Mouse (Mus musculus) limb, embryonic 10.5 days (tissue): ENCODE measurements around the gene Gpr156. TPM values are rescaled to one million over a fixed set of nuclear protein-coding genes. Genes with fewer than 3 reads are reported as not detected.

Experiments
- DNase-seq: peaks from one replicate; pipeline ENCODE4 v3.0.0-alpha.2; 2017; ENCODE audit warnings: low spot score
- H3K27ac ChIP-seq: fragments of 300-500 bp; sonication (generic); 2 replicates; pipeline ENCODE4 v1.5.1; 2016; ENCODE audit warnings: mild to moderate bottlenecking
- H3K27me3 ChIP-seq: fragments of 300-500 bp; sonication (generic); 2 replicates; pipeline ENCODE4 v1.6.1; 2016; ENCODE audit warnings: low read depth, mild to moderate bottlenecking; ENCODE audit not compliant: poor library complexity, severe bottlenecking
- H3K36me3 ChIP-seq: fragments of 300-500 bp; sonication (generic); 2 replicates; pipeline ENCODE4 v1.6.1; 2016; ENCODE audit warnings: mild to moderate bottlenecking, moderate library complexity
- H3K4me1 ChIP-seq: fragments of 300-500 bp; sonication (generic); 2 replicates; pipeline ENCODE4 v1.6.1; 2016
- H3K4me3 ChIP-seq: fragments of 300-500 bp; sonication (generic); 2 replicates; pipeline ENCODE4 v1.5.1; 2016; ENCODE audit warnings: mild to moderate bottlenecking, moderate library complexity
- H3K9me3 ChIP-seq: fragments of 300-500 bp; sonication (generic); replicated peaks from 2 replicates; pipeline ENCODE4 v1.6.1; 2016; ENCODE audit warnings: mild to moderate bottlenecking
- WGBS: fragments of 180-500 bp; shearing (Covaris S2); methylation state at CpG from one replicate; pipeline ENCODE4 v1.1.7; 2016; 5-methylcytosine and 5-hydroxymethylcytosine counted together
- polyA plus RNA-seq: library from polyadenylated mRNA; unstranded; fragments of >200 nt; fragmentation: Nextera tagmentation; extraction: Ambion mirVana; gene quantifications from 2 replicates; pipeline ENCODE4 v1.2.1, GENCODE M21; 2016

The Gpr156 gene
- 0.55 and 0.86 TPM in 2 replicates for polyA plus RNA-seq

DNA sequence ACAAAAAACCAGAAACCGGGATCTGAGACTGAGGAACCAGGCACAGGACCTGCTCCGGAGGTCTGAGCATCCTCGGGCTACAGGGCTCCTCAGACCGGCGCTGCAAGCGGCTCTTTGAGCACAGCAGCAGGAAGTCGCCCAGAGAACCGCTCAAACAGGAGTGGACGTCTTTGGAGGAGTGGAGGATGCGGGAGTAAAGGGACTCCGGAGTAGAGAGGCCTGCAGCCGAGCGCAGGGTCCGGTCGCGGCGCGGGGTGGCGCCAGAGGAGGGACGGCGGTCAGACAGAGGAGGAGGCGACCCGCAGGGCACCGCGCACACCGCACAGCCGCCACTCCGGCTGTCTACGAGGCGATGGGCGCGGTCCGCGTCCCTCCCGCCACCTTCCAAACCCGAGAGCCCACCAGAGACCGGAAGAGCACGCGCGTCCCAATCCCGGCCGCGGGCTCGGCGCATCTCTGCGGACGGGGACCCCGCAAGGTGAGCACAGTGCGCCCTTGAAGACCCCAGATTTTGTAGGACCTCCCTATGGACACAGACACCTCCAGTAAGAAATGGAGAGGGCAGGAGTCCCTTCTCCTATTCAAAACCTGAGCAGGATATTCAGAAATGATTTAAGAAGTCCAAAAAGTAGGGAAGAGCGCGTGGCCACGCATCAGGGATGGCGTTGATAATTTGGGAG lies at the start of gene Gpr156:
Gene Gpr156, plus strand, starts transcription at position 359 of the 680 bp plus-strand sequence.
- H3K9me3 ChIP-seq = no peaks in the 10 kb centered on the region
- H3K4me1 ChIP-seq = peaks cover 20% of the 10 kb centered on the region
- WGBS = 3% methylated on average over 52 of the region's 53 CpGs
- peaks cover 43% of the 10 kb centered on the region for H3K27me3 ChIP-seq
- peak; percentile 72 for DNase-seq
- peak within 1 kb of the TSS; percentile 61 for H3K4me3 ChIP-seq
- peak within 1 kb of the TSS; percentile 80 for H3K27ac ChIP-seq
- H3K36me3 ChIP-seq = no peaks in the 10 kb centered on the region

DNA sequence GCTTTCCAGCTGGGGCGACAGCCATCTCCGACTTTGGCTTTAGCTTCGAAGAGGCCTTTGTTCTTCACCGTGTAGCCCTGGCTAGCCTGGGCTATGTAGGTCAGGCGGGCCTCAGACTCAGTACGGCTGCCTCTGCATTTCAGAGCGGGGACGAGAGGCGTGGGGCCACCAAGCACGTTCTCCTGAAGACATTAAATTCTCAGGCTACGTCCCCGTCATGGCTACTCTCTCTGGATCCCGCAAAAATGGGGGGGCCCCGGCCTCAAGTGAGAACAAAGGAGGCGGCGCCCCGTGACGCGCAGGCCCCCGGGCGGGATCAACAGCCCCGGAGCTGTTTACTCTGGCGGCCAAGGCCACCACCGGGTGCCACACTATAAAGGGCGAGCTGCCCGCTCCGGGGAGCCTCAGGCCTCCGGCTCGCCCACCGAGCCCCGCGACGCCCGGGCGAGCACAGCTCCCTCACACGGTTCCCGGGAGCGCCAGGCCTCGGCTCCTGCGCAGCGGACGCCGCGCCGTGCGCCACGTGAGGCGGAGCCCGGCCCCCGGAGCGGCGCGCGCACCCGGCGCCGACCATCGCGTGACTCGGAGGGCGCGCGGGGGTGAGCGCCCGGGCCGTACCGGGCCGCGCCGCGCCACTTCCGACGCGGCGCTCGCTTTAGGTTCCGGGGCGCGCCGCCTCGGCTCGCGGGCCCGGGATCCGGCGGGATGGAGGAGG lies 48.3 kb upstream of the Gpr156 start, which contains the start of gene Lrrc58:
Gene Lrrc58, plus strand, starts transcription at position 599 of the 715 bp plus-strand sequence.
- 3% methylated on average over 85 of the region's 86 CpGs for WGBS

DNA sequence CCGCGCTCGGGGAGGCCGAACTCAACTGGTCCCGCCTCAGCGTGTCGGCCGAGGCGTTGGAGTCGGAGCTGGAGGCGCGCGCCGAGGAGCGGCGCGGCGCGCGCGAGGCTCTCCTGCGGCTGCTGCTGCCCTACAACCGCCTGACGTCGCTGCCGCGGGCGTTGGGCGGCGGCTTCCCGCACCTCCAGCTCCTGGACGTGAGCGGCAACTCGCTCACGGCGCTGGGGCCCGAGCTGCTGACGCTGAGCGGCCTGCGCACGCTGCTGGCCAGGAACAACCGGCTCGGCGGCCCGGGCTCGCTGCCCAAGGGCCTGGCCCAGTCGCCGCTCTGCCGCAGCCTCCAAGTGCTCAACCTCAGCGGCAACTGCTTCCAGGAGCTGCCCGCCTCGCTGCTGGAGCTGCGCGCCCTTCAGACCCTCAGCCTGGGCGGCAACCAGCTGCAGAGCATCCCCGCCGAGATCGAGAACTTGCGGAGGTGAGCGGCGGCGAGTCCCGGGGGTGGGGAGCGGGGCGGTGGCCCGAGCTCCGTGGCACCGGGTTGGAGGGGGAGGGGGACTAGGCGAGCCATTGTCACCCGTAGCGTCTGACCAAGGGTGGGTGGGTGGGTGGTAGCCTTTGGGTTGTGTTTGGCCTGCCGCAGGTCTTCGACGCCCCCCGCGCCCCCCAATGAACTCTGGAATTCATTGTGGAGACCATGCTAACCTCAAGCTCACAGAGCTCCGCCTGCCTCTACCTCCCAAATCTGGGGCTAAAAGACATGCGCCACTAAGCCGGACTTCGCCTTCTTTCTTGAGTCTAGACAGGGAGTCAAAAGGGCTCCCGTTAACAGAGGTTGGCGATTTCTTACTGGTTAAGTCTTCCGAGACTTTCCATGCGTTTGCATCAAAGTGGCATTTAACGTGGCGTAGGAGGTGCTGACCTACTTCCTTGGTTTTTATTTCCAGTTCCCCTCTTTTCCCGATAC lies 47.5 kb upstream of the Gpr156 start:
- H3K27ac ChIP-seq = peak overlapping the region; percentile 99
- WGBS = under 1% methylated on average over 84 of the region's 87 CpGs

More for the DNA sequence above, 48.3 kb upstream of the Gpr156 start, which contains the start of gene Lrrc58:
- Histone ChIP-seq H3K27me3 (no peaks in the 10 kb centered on the region), H3K4me3 (peak within 1 kb of the TSS; percentile 100), H3K4me1 (peaks cover 22% of the 10 kb centered on the region), H3K9me3 (no peaks in the 10 kb centered on the region), H3K36me3 (peaks cover 24% of the 10 kb centered on the region), H3K27ac (peak within 1 kb of the TSS; percentile 99)
- DNase-seq = peak; percentile 87

DNA sequence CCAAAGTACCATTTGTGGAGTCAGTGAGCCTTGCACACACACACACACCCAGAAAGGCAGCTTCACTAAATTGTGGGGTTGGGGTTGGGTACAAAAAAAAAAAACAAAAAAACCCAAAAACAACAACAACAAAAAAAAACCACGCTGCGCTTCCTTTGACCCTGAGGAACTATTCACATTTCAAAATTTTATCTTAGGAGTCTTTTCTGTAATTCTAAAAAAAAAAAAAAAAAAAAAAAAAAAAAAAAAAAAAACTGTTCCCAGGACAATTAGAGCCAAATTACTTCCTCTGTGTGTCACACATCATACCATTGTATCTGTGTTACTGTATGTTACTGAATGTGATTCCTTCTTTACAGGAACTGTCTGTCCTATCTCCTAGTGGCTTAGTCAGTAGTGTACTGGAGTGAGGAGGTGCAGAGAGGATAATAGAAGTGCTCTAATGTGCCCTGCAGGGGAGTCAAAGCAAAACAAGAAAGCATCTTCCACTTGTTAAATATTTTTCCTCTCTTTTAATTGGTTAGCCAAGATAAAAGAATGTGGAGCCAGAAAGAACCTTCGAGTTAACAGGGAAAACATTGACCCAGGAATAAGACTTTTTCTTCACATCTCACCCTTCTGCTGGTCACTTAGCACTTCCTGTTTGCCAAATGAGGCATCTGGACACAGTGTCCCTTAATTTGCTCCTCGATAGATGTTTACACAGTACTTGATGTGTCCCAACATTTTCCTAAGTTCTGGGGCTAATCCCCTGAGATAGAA lies 46.6 kb upstream of the Gpr156 start:
- Histone ChIP-seq H3K4me1 (peaks cover 22% of the 10 kb centered on the region), H3K9me3 (no peaks in the 10 kb centered on the region), H3K27ac (peak overlapping the region; percentile 99), H3K36me3 (peaks cover 32% of the 10 kb centered on the region), H3K27me3 (no peaks in the 10 kb centered on the region), H3K4me3 (peak overlapping the region; percentile 100)
- DNase-seq = no peak
- 40% methylated on average over 4 of the region's 4 CpGs for WGBS

More for the DNA sequence above, 47.5 kb upstream of the Gpr156 start:
- Histone ChIP-seq H3K36me3 (peaks cover 32% of the 10 kb centered on the region), H3K27me3 (no peaks in the 10 kb centered on the region), H3K4me3 (peak overlapping the region; percentile 100), H3K9me3 (no peaks in the 10 kb centered on the region), H3K4me1 (peaks cover 22% of the 10 kb centered on the region)
- peak; percentile 81 for DNase-seq

DNA sequence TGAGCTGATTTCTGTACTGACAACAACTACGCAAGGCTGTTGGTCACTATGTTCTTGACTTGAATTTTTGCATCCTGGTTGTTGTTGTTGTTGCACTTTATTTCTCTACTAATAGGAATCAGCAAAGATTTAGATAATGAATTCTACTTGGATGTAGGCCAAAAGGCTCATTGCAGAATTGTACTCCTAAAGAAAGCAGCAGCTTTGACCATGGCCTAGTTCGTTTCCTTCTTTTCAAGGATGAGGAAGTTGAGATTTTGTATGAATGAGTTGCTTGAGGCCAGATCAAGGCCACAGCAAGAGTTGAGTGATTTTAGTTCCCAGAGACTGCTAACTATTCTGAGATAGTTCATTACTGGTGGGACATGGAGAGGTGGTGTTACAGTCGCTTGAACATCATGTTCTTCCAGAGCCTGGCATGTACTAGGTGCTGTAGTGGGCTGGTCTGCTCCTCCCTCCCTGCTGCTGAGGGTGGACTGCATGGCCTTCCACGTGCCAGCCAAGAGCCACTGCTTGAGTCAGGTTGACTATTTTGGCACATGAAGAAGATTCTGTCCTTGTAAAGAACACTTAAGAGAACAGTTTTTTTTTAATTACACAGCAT lies 45.1 kb upstream of the Gpr156 start:
- Histone ChIP-seq H3K36me3 (peaks cover 32% of the 10 kb centered on the region), H3K4me3 (no peak overlapping the region), H3K27ac (no peak overlapping the region), H3K27me3 (no peaks in the 10 kb centered on the region), H3K9me3 (no peaks in the 10 kb centered on the region), H3K4me1 (peaks cover 22% of the 10 kb centered on the region)
- 88% methylated on average over 4 of the region's 4 CpGs for WGBS
- no peak for DNase-seq

DNA sequence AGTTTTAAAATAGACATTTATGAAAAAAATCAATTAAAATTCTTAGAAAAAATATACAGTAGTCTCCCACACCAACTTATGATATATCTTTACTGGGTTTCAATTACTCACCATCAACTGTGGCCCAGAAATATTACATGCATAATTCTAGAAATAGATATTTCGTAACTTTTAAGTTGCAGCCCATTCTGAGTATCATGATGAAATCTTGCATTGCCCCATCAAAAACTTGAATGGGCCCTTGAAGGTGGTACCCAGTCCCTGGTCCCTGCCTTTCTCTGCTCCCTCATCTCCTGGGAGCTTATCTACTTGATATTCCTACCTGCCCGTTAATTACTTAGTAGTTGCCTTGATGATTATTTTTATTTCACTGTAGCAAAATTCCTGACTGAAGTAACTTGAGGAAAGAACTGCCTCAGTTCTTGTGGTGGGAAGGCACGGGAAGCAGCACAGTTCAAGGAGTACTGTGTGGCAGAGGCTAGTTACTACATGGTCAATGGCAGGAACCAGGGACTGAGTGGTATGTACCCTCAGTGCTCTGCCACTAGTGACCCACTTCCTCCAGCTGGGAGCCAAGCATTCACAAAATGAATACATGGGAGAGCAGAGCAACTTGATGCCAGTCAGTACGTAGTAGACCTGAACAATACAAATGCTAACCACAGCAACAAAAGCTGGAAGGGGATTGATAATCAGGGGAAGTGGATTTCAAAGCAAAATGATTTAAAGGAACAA lies 41.6 kb upstream of the Gpr156 start:
- whole genome bisulfite sequencing = 89% methylated on average over 4 of the region's 4 CpGs
- peaks cover 67% of the 10 kb centered on the region for H3K36me3 ChIP-seq
- H3K27me3 ChIP-seq = no peaks in the 10 kb centered on the region
- no peaks in the 10 kb centered on the region for H3K9me3 ChIP-seq
- H3K4me3 ChIP-seq = no peak overlapping the region
- H3K4me1 ChIP-seq = peaks cover 12% of the 10 kb centered on the region
- no peak overlapping the region for H3K27ac ChIP-seq
- no peak for DNase-seq

DNA sequence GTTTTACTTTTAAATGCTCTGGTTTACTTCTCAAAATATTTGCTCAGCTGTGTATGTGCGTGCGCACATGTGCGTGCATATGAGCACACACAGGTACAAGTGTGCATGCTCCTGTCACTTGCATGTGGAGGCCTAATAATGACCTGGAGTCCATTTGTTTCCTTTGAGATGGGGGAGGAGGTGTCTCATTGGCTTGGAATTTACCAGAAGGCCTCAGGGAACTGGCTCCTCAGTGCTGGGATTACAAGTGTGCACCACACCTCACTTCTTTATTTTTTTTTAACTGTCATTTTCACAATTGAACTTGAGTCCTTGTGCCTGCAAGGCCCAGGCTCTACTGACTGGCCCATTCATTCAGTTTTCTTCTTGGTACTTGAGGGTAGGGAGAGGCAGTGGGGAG lies 38.9 kb upstream of the Gpr156 start:
- WGBS = 97% methylated on average over 3 of the region's 3 CpGs
- H3K27ac ChIP-seq = no peak overlapping the region
- no peak overlapping the region for H3K4me3 ChIP-seq
- H3K9me3 ChIP-seq = no peaks in the 10 kb centered on the region
- peaks cover 74% of the 10 kb centered on the region for H3K36me3 ChIP-seq
- H3K27me3 ChIP-seq = no peaks in the 10 kb centered on the region
- DNase-seq = no peak
- no peaks in the 10 kb centered on the region for H3K4me1 ChIP-seq

DNA sequence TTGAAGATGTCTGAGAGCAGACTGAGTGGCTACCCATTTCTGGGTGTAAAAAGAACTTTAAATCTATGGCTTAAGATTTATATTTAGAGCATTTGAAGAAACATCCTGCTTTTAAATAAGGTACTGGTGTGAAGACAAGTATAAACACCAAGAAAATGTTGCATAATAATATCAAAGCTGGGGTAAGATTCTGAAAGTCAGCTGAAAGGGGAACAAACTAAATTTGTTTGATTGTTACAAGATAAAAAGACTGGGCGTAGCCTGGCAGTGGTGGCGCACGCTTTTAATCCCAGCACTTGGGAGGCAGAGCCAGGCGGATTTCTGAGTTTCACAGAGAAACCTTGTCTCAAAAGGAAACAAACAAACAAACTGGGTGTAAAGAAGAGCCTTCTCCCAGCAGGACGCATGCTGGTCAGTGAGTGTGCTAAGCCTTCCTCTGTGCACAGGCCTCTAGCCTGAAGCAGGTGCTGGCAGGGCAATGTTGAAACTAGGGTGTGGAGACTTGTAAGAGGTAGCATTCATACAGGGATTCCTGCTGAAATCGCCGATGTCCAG lies 37.3 kb upstream of the Gpr156 start:
- H3K4me3 ChIP-seq = no peak overlapping the region
- H3K9me3 ChIP-seq = no peaks in the 10 kb centered on the region
- H3K27me3 ChIP-seq = no peaks in the 10 kb centered on the region
- no peak for DNase-seq
- H3K36me3 ChIP-seq = peaks cover 78% of the 10 kb centered on the region
- no peaks in the 10 kb centered on the region for H3K4me1 ChIP-seq
- no peak overlapping the region for H3K27ac ChIP-seq
- 90% methylated on average over 7 of the region's 7 CpGs for WGBS

DNA sequence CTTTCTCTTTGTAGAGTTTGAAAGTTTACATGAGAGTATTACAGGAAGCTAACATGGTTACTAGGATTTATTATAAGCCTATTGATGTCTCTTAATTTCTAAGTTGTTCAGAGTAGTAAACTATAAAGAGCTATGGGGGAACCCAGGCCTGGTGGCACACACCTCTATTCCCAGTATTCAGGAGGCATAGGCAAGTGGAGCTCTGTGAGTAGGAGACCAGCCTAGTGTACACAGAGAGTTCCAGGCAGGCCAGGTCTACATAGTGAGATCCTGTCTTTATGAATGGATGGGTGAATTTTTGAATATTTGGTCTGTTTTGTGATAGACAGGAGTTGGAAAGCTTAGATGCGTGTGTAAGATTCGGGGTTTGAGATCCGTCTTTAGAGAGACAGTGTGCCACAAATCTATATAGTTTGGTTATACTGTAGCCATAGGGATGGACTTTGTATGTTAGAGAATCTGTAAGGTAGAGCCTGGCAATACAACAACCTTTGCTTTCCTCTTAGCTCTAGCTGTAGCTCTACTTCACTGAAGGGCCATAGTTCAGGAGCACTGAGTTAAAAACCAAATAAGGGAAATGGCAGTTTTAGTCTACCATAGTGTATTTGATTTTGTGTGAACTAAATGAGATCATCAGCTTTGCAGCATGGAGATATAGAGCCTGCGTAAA lies 36.4 kb upstream of the Gpr156 start:
- WGBS = 97% methylated on average over 4 of the region's 4 CpGs
- Histone ChIP-seq H3K4me1 (no peaks in the 10 kb centered on the region), H3K27me3 (no peaks in the 10 kb centered on the region), H3K36me3 (peaks cover 82% of the 10 kb centered on the region), H3K4me3 (no peak overlapping the region), H3K27ac (no peak overlapping the region), H3K9me3 (no peaks in the 10 kb centered on the region)
- DNase-seq = no peak

DNA sequence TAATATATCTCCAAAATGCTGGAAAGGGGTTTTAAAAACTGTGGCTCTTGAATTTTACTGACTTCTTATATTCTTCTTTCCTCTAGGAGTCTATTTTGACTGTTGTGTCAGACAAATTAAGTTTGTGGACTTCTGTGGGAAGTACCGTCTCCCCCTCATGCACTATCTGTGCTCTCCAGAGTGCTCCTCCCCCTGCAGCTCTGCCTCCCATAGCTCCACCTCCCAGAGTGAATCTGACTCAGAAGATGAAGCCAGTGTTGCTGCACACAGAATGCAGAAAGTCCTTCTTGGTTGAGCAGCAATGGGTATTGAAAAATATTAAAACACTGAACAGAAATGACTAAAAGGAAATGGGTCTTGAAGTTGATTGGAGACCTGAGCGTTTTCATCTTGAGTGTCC lies 35.1 kb upstream of the Gpr156 start:
- Histone ChIP-seq H3K36me3 (peaks cover 86% of the 10 kb centered on the region), H3K9me3 (no peaks in the 10 kb centered on the region), H3K27ac (no peak overlapping the region), H3K4me1 (no peaks in the 10 kb centered on the region), H3K27me3 (no peaks in the 10 kb centered on the region), H3K4me3 (no peak overlapping the region)
- no peak for DNase-seq
- WGBS = 91% methylated on average over 2 of the region's 2 CpGs

DNA sequence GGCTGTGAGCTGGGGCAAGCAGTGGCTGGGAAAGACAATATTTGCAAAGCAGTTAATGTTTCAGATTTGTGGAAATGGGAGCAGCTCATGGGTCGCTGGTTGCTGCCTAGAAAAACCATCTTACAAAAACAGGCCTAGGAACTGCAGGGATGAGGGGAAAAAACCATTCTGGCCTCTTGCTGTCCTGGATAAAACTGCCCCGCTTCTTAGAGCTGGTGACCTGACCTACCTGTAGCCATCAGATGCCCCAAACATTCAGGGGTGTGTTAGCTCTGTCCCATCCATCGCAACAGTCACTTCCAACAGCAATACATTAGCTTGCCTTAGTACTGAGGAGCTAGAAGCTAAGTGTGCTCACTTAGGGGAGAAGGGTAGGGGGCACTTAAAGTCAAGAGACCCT lies 27.3 kb upstream of the Gpr156 start:
- H3K27me3 ChIP-seq = no peaks in the 10 kb centered on the region
- H3K4me1 ChIP-seq = peaks cover 23% of the 10 kb centered on the region
- H3K27ac ChIP-seq = no peak overlapping the region
- no peak overlapping the region for H3K4me3 ChIP-seq
- H3K36me3 ChIP-seq = peaks cover 12% of the 10 kb centered on the region
- peak; percentile 25 for DNase-seq
- no peaks in the 10 kb centered on the region for H3K9me3 ChIP-seq
- 91% methylated on average over 3 of the region's 3 CpGs for WGBS
